Mouse (Mus musculus) lung, embryonic 15.5 days (tissue): ENCODE measurements around the gene Ppp1r15b. TPM values are rescaled to one million over a fixed set of nuclear protein-coding genes. Genes with fewer than 3 reads are reported as not detected.
A peak's percentile ranks its signal among the peaks of the same experiment; 100 is the strongest.

Source experiments
- ATAC-seq: fragments of 200-750 bp; cut with Nextera tagmentation; 2 replicates; pipeline ENCODE4 v1.8.0; 2017; ENCODE audit warnings: moderate number of reproducible peaks, borderline replicate concordance; ENCODE audit not compliant: low FRiP score, low TSS enrichment; ENCODE audit errors: extremely low read depth
- H3K27ac ChIP-seq: fragments of 300-500 bp; sonication (generic); 2 replicates; pipeline ENCODE4 v1.5.1; 2015; ENCODE audit warnings: moderate library complexity, mild to moderate bottlenecking, inconsistent platforms
- H3K27me3 ChIP-seq: fragments of 300-500 bp; sonication (generic); 2 replicates; pipeline ENCODE4 v1.6.1; 2015; ENCODE audit warnings: inconsistent platforms
- H3K36me3 ChIP-seq: fragments of 300-500 bp; sonication (generic); 2 replicates; pipeline ENCODE4 v1.6.1; 2015; ENCODE audit warnings: inconsistent platforms
- H3K4me1 ChIP-seq: fragments of 300-500 bp; sonication (generic); 2 replicates; pipeline ENCODE4 v1.6.1; 2015; ENCODE audit warnings: inconsistent platforms
- H3K4me2 ChIP-seq: fragments of 300-500 bp; sonication (generic); 2 replicates; pipeline ENCODE4 v1.6.1; 2015; ENCODE audit warnings: inconsistent platforms, mild to moderate bottlenecking, moderate library complexity
- H3K4me3 ChIP-seq: fragments of 300-500 bp; sonication (generic); 2 replicates; pipeline ENCODE4 v1.5.1; 2015; ENCODE audit warnings: mild to moderate bottlenecking, inconsistent platforms
- H3K9ac ChIP-seq: fragments of 300-500 bp; sonication (generic); 2 replicates; pipeline ENCODE4 v1.6.1; 2015; ENCODE audit warnings: inconsistent platforms
- H3K9me3 ChIP-seq: fragments of 300-500 bp; sonication (generic); 2 replicates; pipeline ENCODE4 v1.6.1; 2016; ENCODE audit warnings: inconsistent platforms
- WGBS: fragments of 180-500 bp; shearing (Covaris S2); methylation state at CpG from one replicate; pipeline ENCODE4 v1.1.7; 2015; 5-methylcytosine and 5-hydroxymethylcytosine counted together
- polyA plus RNA-seq: library from polyadenylated mRNA; unstranded; fragments of >200 nt; fragmentation: Nextera tagmentation; extraction: Ambion mirVana; gene quantifications from 2 replicates; pipeline ENCODE4 v1.2.1, GENCODE M21; 2015

The Ppp1r15b gene
- polyA plus RNA-seq: 38.0 and 39.2 TPM in 2 replicates

- under 1% methylated on average over 72 of the region's 72 CpGs for WGBS
- ATAC-seq: peak; percentile 99
- H3K9me3 ChIP-seq: no peaks in the 10 kb centered on the region
- peak within 1 kb of the TSS; percentile 98 for H3K27ac ChIP-seq
- H3K27me3 ChIP-seq: no peaks in the 10 kb centered on the region
- H3K4me3 ChIP-seq: peak within 1 kb of the TSS; percentile 77
- H3K4me2 ChIP-seq: peak within 1 kb of the TSS; percentile 89
- H3K4me1 ChIP-seq: peaks cover 15% of the 10 kb centered on the region
- H3K36me3 ChIP-seq: no peaks in the 10 kb centered on the region
- H3K9ac ChIP-seq: peak within 1 kb of the TSS; percentile 94
These were observed at the start of gene Ppp1r15b for GRCm38 (mm10) chr1:133130638-133131560. TSS of gene Ppp1r15b (plus strand) at chr1:133131143.

GRCm38 (mm10) chr1:133083003-133083546, 47.9 kb upstream of the Ppp1r15b start:
- WGBS: 91% methylated on average over 5 of the region's 5 CpGs
- H3K4me3 ChIP-seq: no peak overlapping the region
- no peak for ATAC-seq
- no peak overlapping the region for H3K9ac ChIP-seq
- no peaks in the 10 kb centered on the region for H3K9me3 ChIP-seq
- H3K27me3 ChIP-seq: no peaks in the 10 kb centered on the region
- no peaks in the 10 kb centered on the region for H3K36me3 ChIP-seq
- no peak overlapping the region for H3K27ac ChIP-seq
- no peak overlapping the region for H3K4me2 ChIP-seq
- peaks cover 22% of the 10 kb centered on the region for H3K4me1 ChIP-seq

- Histone ChIP-seq H3K4me1 (peaks cover 16% of the 10 kb centered on the region), H3K4me2 (no peak overlapping the region; the same call in 1 of the 2 replicates), H3K27me3 (no peaks in the 10 kb centered on the region), H3K36me3 (no peaks in the 10 kb centered on the region), H3K4me3 (no peak overlapping the region), H3K9me3 (no peaks in the 10 kb centered on the region), H3K27ac (0 out of 2 replicates have a peak overlapping the region, but pooled peaks have one; percentile 29), H3K9ac (no peak overlapping the region)
- ATAC-seq: peak; percentile 49; the same call in 1 of the 2 replicates
- 54% methylated on average over 11 of the region's 11 CpGs for WGBS
These were observed 46.9 kb upstream of the Ppp1r15b start for GRCm38 (mm10) chr1:133083942-133084625.

GRCm38 (mm10) chr1:133084708-133085416, 46.1 kb upstream of the Ppp1r15b start:
- H3K9me3 ChIP-seq: no peaks in the 10 kb centered on the region
- H3K36me3 ChIP-seq: no peaks in the 10 kb centered on the region
- no peak overlapping the region for H3K27ac ChIP-seq
- 76% methylated on average over 14 of the region's 14 CpGs for WGBS
- H3K4me2 ChIP-seq: no peak overlapping the region
- H3K4me1 ChIP-seq: peaks cover 24% of the 10 kb centered on the region
- no peak for ATAC-seq
- no peak overlapping the region for H3K9ac ChIP-seq
- H3K27me3 ChIP-seq: no peaks in the 10 kb centered on the region
- H3K4me3 ChIP-seq: no peak overlapping the region

GRCm38 (mm10) chr1:133085417-133085742, 45.6 kb upstream of the Ppp1r15b start:
- H3K27ac ChIP-seq: no peak overlapping the region
- no peak for ATAC-seq
- no peak overlapping the region for H3K9ac ChIP-seq
- H3K4me3 ChIP-seq: no peak overlapping the region
- no peak overlapping the region for H3K4me2 ChIP-seq
- H3K27me3 ChIP-seq: no peaks in the 10 kb centered on the region
- no peaks in the 10 kb centered on the region for H3K9me3 ChIP-seq
- WGBS: 92% methylated on average over 8 of the region's 8 CpGs
- H3K4me1 ChIP-seq: peaks cover 29% of the 10 kb centered on the region
- no peaks in the 10 kb centered on the region for H3K36me3 ChIP-seq

- WGBS: 83% methylated on average over 10 of the region's 10 CpGs
- no peak overlapping the region for H3K4me2 ChIP-seq
- no peaks in the 10 kb centered on the region for H3K36me3 ChIP-seq
- ATAC-seq: no peak
- H3K27me3 ChIP-seq: no peaks in the 10 kb centered on the region
- no peak overlapping the region for H3K4me3 ChIP-seq
- no peaks in the 10 kb centered on the region for H3K9me3 ChIP-seq
- no peak overlapping the region for H3K9ac ChIP-seq
- peaks cover 42% of the 10 kb centered on the region for H3K4me1 ChIP-seq
- no peak overlapping the region for H3K27ac ChIP-seq
These were observed 44.1 kb upstream of the Ppp1r15b start for GRCm38 (mm10) chr1:133086804-133087203.

- Histone ChIP-seq H3K4me1 (peaks cover 44% of the 10 kb centered on the region), H3K36me3 (no peaks in the 10 kb centered on the region), H3K27me3 (no peaks in the 10 kb centered on the region), H3K4me2 (no peak overlapping the region), H3K4me3 (no peak overlapping the region), H3K9me3 (no peaks in the 10 kb centered on the region), H3K27ac (no peak overlapping the region), H3K9ac (no peak overlapping the region)
- 42% methylated on average over 7 of the region's 7 CpGs for WGBS
- no peak for ATAC-seq
These were observed 43.6 kb upstream of the Ppp1r15b start for GRCm38 (mm10) chr1:133087206-133087905.

GRCm38 (mm10) chr1:133088196-133088595, 42.7 kb upstream of the Ppp1r15b start:
- no peaks in the 10 kb centered on the region for H3K36me3 ChIP-seq
- H3K27me3 ChIP-seq: no peaks in the 10 kb centered on the region
- peaks cover 44% of the 10 kb centered on the region for H3K4me1 ChIP-seq
- no peak overlapping the region for H3K9ac ChIP-seq
- H3K4me3 ChIP-seq: no peak overlapping the region
- WGBS: 84% methylated on average over 10 of the region's 10 CpGs
- H3K4me2 ChIP-seq: no peak overlapping the region
- ATAC-seq: no peak
- no peaks in the 10 kb centered on the region for H3K9me3 ChIP-seq
- H3K27ac ChIP-seq: no peak overlapping the region

GRCm38 (mm10) chr1:133089415-133089814, 41.5 kb upstream of the Ppp1r15b start:
- Histone ChIP-seq H3K4me3 (no peak overlapping the region), H3K27ac (no peak overlapping the region)
- no peak for ATAC-seq

GRCm38 (mm10) chr1:133090641-133091040, 40.3 kb upstream of the Ppp1r15b start:
- Histone ChIP-seq H3K27me3 (no peaks in the 10 kb centered on the region), H3K4me3 (no peak overlapping the region), H3K36me3 (no peaks in the 10 kb centered on the region), H3K4me1 (peaks cover 35% of the 10 kb centered on the region), H3K4me2 (peak overlapping the region; percentile 8; the same call in 1 of the 2 replicates), H3K9ac (no peak overlapping the region), H3K9me3 (no peaks in the 10 kb centered on the region), H3K27ac (peak overlapping the region; percentile 82)
- WGBS: 41% methylated on average over 6 of the region's 6 CpGs
- ATAC-seq: peak; percentile 66

More at GRCm38 (mm10) chr1:133089415-133089814, 41.5 kb upstream of the Ppp1r15b start:
- H3K9me3 ChIP-seq: no peaks in the 10 kb centered on the region
- 67% methylated on average over 4 of the region's 4 CpGs for WGBS
- no peak overlapping the region for H3K4me2 ChIP-seq
- no peaks in the 10 kb centered on the region for H3K36me3 ChIP-seq
- peaks cover 36% of the 10 kb centered on the region for H3K4me1 ChIP-seq
- H3K27me3 ChIP-seq: no peaks in the 10 kb centered on the region
- H3K9ac ChIP-seq: no peak overlapping the region

GRCm38 (mm10) chr1:133091483-133091882, 39.5 kb upstream of the Ppp1r15b start:
- Histone ChIP-seq H3K4me1 (peaks cover 35% of the 10 kb centered on the region), H3K4me3 (no peak overlapping the region), H3K27ac (peak overlapping the region; percentile 82), H3K9ac (no peak overlapping the region), H3K4me2 (peak overlapping the region; percentile 8; the same call in 1 of the 2 replicates), H3K9me3 (no peaks in the 10 kb centered on the region), H3K36me3 (no peaks in the 10 kb centered on the region), H3K27me3 (no peaks in the 10 kb centered on the region)
- WGBS: 67% methylated on average over 8 of the region's 8 CpGs
- peak; percentile 68; the same call in 1 of the 2 replicates for ATAC-seq
